Mouse (Mus musculus): ENCODE data around the gene Eif4g2.
A peak's percentile ranks its signal among the peaks of the same experiment; 100 is the strongest.

Gene Eif4g2

DNA sequence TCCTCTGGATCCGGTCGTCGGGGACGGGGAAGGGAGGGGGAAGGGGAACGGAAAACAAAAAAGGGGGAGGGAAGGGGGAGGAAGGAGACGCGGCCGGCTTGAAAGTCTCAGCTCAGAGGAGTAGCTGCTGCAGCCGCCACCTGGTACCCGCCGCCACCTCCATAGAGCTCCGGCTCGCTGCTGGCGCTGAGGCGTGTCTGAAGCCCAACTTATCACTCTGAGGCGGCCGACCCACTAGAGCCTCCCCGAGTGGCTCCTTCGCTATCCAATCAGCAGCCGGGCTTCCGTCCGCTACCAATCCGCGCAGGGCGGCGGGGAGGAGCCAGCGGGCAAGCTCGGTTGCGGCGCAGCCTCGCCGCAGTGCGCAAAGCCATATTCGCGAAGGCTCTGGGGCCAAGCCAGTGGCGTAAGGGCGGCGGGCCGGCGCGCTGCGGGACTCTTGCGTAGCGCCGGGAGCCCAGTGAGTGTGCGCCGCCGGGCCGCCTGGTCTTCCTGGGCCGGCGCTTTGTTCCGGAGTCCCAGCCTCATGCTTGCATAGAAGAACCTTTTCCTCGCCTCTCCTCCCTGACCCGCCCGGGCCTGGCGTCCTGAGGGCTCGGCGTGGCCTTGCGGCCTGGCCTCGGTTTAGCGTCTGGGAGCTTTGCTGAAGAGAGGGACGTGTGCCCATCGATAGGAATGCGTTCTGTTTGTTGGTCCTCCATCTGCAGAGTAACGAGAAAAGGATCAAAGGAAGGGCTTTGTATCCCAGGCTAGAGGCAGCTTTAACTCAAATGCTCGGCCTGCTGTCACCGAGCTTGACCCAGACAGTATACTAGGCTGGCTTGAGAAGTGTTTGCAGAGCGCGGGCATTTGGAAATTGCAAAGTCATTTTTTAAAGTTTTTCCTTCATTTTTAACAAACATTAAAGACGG, at the start of gene Eif4g2:
TSS of gene Eif4g2 (minus strand) at position 209 of the 911 bp plus-strand sequence.
- peak; percentile 99 for DNase-seq (ENCODE audit: low spot score in 2 of 2)

DNA sequence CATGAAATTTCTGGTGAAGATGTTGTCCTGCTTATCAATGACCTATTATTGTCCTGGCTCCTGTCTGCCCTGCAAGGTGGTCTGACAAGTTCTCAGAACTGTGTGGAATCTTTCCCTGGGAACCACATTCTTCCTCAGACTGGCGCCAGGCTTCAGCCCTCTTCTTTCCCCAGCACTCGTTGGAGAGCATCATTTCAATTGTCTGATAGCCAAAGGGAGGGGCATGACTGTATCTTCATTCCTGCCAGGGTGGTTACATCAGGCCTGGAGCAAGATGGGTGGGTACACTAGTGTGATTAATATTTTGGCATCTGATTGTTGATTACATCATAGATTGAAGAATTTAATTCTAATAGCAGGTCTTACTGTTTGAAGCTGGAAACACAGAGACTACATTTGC, 49.8 kb upstream of the Eif4g2 start:
- no peak for DNase-seq (ENCODE audit: low spot score in 2 of 2)

DNA sequence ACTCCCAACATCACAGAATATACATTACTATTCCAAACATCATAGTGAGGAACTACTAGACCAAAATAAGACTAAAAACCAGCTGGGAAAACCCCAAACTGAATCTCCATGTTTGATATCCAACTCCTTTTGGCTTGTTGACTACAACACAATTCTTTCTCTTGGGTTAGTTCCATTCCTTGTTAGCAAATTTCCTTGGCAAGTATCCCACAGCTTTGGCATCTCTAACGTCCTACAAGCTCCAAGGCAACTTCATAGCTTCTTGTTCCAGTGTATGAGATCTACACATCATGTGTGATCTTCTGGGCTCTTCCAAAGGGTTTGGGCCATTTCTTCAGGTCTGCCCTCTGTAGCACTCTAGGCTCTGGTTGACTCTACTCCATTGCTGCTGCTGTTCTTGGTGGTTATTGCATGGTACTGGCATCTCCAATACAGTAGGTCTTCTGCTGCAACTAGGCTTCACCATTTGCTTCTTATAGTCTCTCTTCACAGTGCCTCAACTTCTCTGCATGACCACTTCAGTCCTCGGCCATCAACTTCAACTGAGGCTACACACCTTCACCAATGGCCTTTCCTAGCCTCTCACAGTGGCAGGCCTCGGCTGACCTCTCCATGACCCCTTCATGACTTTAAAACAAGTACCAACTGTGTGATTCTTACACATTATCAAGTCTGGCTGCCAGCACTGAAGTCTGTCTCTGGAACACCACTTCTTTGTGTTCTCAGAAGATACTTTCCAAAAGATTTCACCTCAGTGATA, 44.0 kb upstream of the Eif4g2 start:
- DNase-seq (ENCODE audit: low spot score in 2 of 2), result no peak

DNA sequence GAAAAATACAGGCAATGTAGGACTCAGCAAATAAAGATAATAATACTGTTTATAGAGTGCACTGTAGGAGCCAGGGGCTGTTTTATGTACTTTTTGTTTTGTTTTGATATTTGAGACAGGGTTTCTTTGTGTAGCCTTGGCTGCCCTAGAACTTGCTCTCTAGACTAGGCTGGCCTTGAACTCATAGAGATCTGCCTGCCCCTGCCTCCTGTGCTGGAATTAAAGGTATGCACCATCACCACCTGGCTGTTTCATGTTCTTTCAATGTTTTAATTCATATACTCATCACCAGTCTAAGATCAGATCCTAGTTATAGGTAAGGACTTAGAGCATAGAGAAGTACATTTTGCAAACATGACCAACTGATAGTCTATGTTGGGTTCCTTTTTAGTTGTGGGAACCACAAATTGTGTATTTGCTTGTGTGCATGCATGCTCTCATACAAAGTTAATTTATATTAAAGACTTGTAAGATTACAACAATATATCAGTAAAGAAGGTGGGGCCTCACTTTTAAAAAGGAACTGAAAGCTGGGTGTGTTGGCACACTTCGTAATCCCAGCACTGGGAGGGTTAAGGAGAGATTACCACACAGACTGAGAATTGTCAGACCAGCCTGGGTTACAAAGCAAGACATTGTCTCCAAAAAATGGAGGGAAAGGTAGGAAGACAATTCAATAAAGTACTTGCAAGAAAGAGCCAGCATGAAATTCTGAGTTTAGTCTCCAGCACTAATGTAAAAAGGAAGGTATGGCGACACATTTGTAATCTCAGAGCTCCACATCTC, 41.1 kb upstream of the Eif4g2 start:
- DNase-seq (ENCODE audit: low spot score in 2 of 2), result no peak

DNA sequence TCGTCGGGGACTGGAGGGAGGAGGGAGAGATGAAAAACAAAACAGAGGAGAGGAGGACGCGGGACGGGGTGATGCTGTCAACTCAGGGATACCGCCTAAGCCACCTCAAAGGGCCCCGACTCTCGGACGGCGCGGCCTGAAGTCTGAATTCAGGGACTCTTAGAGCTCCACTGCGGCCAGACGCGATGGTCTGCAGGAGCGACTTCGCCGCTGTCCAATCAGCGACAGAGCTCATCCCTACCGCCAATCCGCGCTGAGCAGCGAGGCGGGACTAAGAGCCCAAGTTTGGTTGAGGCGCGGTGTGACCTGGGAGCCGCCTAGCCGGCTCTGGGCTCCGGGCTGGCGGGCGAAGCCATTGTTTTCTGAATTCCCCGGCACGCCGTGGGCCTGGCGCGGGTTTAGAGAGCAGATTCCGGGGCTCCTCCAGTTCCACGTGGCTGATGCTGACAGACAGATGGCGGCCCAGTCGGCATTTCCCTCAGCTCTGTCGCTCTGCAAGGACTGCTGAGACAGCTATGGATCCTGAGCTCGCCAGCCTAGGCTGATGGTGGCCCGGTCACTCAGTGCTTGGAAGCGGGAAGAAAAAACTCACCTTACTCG, 39.8 kb upstream of the Eif4g2 start:
- DNase-seq (ENCODE audit: low spot score in 2 of 2), result peak; percentile 96 to 98

DNA sequence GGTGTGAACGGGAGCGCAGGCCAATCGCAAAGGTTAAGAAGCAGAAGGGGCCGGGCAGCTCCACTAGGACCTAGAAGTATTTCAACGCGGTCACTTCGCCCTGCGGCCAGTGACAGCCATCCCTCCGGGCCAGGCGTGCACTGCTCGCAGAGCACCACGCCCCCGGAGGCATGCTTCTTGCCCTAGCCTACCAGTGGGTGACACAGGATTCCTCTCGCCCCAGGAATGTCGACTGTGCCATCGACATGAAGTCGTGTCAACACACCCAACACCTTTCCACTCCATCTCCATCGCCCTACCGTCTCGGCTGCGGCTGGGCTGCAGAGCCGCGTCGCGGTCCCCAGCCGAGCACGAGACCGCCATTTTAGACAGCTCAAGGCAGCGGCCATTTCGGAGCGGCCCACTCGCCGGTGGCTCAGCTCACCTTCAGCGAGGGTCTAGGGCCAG, 39.3 kb upstream of the Eif4g2 start:
- DNase-seq (ENCODE audit: low spot score in 2 of 2), result peak in 1 of 2 experiments; percentile 84

DNA sequence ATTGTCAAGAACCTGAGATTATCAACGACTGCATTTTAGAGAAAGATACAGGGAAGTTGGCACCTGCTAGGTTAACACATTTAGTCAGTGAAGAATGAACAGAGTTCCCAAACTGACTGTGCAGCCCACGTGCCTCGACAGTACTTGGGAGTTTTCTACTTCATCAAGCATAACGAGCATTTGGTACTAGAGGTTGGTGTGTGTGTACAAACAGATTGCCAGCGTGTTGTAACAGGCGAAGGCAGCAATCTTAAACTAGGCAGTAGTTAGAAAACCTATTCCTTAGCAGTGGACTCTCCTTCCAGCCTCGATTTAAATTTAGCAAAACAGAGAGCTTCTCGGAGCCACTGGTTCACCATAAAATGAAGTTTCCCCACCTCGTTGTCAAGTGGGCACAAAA, 38.7 kb upstream of the Eif4g2 start:
- DNase-seq (ENCODE audit: low spot score in 2 of 2), result peak in 1 of 2 experiments; percentile 22

DNA sequence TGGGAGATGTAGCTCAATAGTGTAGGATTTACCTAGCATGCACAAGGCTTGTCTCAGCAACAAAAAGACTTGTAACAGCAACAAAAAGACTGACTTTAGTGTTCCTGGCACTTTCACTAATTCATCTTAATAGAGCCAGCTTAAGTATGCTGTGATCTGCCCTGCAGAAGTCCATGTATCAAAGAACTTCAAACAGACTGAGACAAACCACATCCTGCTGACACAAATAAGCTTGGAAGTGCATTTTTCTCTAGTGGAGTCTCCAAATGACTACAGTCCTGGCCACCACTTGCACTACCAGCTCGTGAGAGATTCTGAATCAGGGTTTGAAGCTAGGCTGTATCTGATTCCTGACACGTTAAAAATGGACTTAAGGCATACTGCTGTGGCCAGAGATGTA, 26.7 kb upstream of the Eif4g2 start:
- no peak for DNase-seq (ENCODE audit: low spot score in 2 of 2)

DNA sequence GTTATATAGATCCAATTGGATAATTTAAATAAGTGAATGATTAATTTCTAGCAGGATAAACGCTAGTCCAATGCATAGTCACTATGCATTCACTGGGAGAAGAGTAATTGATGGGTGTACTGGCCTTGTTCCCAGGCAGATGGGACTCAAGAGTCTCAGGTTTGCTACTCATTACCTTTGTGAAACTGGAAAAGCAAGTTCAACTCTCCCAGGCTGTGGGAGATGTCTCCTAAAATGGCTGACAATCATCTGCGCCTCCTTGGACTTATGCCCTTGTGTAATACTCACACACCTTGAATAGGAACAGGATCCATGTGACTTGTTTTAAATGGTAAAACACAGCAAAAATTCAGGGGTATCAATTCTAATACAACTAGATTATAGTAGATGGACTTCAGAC, 26.3 kb upstream of the Eif4g2 start:
- no peak for DNase-seq (ENCODE audit: low spot score in 2 of 2)

DNA sequence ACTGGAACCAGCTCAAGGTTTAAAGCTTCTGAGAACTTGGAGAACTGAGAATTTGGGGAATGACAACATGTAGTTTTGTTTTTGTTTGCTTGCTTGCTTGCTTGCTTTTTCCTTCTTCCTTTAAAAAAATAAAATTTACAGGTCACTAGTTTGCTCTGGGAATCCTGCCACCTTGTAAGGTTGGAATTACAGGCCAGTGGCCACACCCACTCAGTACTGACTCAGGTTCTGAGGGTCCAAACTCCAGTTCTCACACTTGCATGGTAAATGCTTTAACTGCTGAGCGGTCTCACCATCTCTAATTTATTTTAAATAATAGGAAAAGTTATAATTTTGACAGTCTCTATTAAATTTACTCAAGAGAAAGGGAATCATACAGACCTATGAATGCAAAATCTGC, 15.4 kb upstream of the Eif4g2 start:
- DNase-seq (ENCODE audit: low spot score in 2 of 2), result no peak

DNA sequence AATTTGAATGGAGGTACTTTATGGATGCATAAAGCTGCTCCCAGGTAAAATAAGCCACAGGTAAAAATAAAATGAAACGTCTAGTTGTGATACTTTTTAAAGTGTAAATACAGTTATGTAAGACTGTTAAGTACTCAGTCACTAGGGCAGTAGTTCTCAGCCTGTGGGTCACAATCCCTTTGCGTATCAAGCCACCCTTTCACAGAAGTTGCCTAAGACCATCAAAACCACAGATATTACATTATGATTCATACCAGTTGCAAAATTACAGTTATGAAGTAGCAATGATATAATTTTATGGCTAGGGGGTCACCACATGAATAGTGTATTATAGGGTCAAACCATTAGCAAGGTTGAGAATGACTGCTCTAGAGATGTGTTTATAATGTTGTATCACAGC, 12.3 kb upstream of the Eif4g2 start:
- no peak for DNase-seq (ENCODE audit: low spot score in 2 of 2)

DNA sequence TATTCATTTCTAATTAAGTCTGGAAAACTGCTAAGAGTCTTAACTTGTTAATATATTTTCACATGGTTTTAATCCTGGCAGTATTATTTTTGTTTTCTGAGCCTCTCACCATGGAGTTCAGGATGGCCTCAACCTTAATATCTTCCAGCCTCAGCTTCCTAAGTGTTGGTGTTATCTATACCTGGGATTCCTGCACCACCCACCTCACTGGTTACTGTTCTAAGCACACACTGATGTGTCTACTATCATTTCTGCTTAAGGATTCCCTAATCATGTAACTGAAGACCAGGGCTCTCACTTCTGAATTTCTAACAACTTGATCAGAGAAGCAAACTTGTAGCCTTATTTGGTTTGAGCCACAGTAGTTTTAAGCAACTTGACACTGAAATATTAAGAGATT, 2.3 kb upstream of the Eif4g2 start:
- DNase-seq (ENCODE audit: low spot score in 2 of 2), result no peak

DNA sequence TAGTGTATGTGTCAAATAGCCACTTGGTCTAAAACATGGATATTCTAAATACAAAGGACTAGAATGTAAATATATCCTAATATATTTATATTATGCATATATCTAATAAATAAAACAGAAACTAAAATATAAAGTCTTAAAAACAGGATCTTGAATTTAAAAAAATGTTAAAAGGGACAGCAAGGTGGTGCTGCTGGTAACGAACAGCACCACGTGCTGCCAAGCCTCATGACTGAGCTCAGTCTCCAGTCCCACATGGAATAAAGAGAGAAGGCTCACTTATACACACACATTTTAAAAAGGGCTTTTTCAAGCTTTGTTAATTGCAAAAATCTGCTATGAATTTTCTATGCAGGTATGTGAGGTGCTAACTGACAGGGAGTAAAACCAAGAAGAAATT, 1.6 kb upstream of the Eif4g2 start:
- no peak for DNase-seq (ENCODE audit: low spot score in 2 of 2)

DNA sequence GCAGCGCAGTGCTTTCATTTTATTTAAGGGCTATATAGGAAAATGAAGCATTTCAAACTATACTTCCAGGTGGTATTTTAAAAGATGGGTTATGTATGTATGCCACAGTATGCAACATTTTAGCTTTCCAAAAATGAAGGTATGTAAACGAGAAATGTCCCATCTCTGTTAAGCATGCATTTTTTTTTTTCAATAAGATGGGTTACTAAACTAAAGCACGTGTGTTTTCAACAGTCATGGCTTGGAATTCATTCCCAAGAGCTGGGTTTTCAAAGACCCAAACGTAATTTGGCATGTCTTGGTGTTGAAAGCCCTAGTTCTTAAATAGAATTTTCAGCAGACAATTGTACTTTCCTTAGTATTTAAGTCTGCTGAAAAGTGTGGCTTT, 897 bp upstream of the Eif4g2 start:
- no peak for DNase-seq (ENCODE audit: low spot score in 2 of 2)

DNA sequence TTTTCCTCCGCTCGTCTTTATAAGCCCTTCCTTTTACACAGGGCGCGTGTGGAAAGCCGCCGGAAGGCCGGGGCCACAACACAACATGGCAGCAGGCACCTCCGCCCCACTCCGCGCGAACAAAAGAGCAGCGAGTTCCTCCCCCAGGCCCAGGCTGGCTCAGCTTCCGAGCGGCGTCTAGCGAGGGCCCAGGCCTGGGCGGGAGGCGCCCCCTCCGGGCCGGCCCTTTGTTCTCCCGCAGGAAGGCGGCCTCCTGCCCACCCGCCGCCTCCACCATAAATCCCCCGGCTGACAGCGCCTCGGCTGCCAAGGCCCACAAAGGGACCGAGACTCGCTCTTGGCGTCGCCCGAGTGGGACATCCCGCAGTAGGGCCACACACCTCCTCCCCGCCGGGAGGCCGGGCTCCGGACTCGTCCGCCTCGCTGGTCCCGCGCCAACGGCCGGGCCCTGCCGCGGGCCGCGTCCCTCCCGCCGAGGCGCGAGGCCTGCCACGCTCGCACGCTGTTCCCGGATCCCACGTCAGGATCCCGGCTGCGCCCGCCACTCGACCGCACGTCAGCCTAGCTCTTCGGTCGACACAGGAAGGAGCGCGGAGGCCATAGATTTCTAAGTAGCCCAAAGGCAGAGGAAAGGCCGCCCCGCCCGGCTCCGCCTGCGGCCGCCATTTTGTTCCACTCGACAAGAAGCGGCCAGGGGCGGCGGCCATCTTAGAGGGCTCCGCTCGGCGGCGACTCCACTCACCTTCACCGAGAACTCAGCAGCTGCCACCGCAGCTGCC, 598 bp downstream of the Eif4g2 start:
- peak; percentile 83 for DNase-seq (ENCODE audit: low spot score in 2 of 2)

DNA sequence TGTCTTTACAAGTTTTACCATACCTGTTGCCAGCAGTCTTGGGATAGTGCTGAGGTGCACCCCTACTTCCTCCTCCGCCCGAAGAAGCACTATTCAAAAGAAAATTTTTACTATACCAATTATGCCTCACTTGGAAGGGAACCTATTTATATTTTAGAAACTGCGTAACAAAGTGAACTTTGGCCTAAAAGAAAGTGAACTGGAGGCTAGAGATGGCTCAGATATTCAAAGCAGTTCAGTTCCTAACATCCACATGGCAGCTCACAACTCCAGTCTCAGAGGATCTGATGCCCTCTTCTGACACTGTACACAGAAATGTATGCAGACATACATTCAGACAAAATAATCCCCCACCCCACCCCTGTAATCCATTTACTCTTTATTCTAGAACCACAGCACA, 2.0 kb downstream of the Eif4g2 start:
- DNase-seq (ENCODE audit: low spot score in 2 of 2), result no peak

DNA sequence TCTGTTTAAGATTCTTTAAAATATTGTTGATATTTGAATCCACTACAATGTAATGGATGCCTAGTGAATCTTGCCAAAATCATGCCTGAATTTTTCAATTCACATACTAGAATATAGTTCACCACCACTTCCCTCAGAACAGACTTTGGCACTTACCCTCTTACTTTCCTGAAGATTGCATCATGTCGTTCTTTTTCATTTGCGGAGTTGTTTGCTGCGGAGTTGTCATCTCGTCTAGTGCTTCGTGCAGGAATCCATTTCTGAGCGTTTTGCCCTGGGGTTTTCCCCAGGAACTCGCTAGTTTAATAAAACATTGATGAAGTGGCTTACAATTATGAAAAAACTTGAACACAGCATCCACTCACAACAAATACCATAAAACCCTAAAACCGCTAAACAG, 2.8 kb downstream of the Eif4g2 start:
- no peak for DNase-seq (ENCODE audit: low spot score in 2 of 2)

DNA sequence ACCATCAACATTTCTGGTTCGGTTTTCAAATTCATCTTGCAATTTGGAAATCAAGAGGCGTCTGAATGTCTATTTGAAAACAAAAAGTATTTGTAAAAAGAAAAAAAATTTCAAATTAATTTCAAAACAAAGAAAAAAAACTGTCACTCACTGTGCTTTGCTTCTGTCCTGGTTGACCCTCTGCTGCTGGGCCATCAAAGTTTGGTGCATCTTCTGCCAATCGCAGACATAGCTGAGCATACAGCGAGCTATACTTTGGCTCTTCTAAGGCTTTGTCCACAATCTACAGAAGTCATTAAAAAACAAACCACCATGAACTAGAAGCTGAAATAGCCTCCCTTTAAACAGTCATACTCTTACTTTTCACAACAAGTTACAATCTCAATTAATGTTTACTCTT, 4.6 kb downstream of the Eif4g2 start:
- DNase-seq (ENCODE audit: low spot score in 2 of 2), result no peak

DNA sequence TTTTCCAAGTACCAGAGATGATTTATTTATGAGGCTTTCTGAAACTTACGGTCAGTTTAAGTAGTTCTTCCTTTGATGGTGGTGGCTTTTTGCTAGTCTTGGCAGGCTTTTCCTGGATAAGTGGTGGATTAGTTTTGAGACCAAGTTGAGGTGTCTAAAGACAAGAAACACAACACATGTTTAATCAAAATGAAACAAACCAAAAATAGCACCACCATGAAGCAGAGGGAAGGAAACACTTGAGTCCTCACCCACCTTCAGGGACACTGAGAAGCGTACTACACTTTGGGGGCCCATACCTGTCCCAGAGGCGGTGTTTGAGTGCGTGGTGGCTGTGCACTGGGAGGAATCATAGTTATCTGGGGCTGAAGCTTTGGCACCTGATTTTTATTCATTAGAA, 7.5 kb downstream of the Eif4g2 start:
- no peak for DNase-seq (ENCODE audit: low spot score in 2 of 2)

DNA sequence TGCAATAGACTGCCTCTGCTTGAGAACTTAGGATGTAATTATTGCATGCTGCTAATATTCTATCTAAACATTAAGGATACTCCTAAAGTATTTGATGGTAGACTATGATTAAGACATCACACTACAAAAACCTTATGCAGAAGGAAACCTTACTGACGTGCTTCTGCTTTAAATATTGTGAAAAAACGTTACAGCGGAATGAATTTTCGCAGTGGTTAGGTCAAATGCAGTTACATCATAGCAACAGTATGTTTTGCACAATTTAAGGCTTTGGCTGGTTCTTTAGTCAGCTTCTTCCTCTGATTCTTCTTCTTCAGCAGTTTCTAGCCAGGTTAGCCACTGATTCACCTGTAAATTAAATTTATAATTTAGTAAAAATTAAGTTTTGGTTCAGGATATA, 10.4 kb downstream of the Eif4g2 start:
- no peak for DNase-seq (ENCODE audit: low spot score in 2 of 2)

DNA sequence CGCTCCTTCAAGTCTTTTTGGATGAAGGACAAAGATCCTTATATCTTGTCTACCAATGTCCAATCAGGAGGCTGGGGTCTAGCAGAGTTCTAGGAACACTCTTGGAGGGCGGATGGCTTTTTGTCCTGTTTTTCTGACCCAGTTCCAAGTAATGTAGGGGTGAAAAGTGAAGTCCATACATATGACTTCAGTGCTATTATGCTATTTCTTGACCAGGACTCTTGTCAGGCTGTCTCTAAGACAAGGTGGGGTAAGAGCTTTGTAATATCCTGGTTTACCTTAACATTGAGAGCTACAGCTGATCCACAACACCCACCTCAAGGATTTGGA, 12.7 kb downstream of the Eif4g2 start:
- no peak for DNase-seq (ENCODE audit: low spot score in 2 of 2)

All from frontal cortex, postnatal 36 days (tissue).